Mouse (Mus musculus) intestine, embryonic 15.5 days (tissue): ENCODE results near the gene Rab1b. TPM values are rescaled to one million over a fixed set of nuclear protein-coding genes. Genes with fewer than 3 reads are reported as not detected.
A peak's percentile ranks its signal among the peaks of the same experiment; 100 is the strongest.

Experiments used
- ATAC-seq: fragments of 200-750 bp; cut with Nextera tagmentation; 2 replicates; pipeline ENCODE4 v1.8.0; 2017; ENCODE audit warnings: moderate TSS enrichment, moderate library complexity
- H3K27ac ChIP-seq: fragments of 300-500 bp; sonication (generic); 2 replicates; pipeline ENCODE4 v1.5.1; 2015; ENCODE audit warnings: mild to moderate bottlenecking, inconsistent platforms
- H3K27me3 ChIP-seq: fragments of 300-500 bp; sonication (generic); replicated peaks from 2 replicates; pipeline ENCODE4 v1.6.1; 2015; ENCODE audit warnings: inconsistent platforms
- H3K36me3 ChIP-seq: fragments of 300-500 bp; sonication (generic); 2 replicates; pipeline ENCODE4 v1.6.1; 2015; ENCODE audit warnings: inconsistent platforms
- H3K4me1 ChIP-seq: fragments of 300-500 bp; sonication (generic); replicated peaks from 2 replicates; pipeline ENCODE4 v1.6.1; 2015; ENCODE audit warnings: inconsistent platforms
- H3K4me2 ChIP-seq: fragments of 300-500 bp; sonication (generic); replicated peaks from 2 replicates; pipeline ENCODE4 v1.6.1; 2015; ENCODE audit warnings: mild to moderate bottlenecking, inconsistent platforms
- H3K4me3 ChIP-seq: fragments of 300-500 bp; sonication (generic); replicated peaks from 2 replicates; pipeline ENCODE4 v1.5.1; 2015; ENCODE audit warnings: inconsistent platforms
- H3K9ac ChIP-seq: fragments of 300-500 bp; sonication (generic); 2 replicates; pipeline ENCODE4 v1.6.1; 2015; ENCODE audit warnings: inconsistent platforms
- H3K9me3 ChIP-seq: fragments of 300-500 bp; sonication (generic); 2 replicates; pipeline ENCODE4 v1.6.1; 2016; ENCODE audit warnings: inconsistent platforms
- WGBS: fragments of 180-500 bp; shearing (Covaris S2); methylation state at CpG from one replicate; pipeline ENCODE4 v1.1.7; 2015; 5-methylcytosine and 5-hydroxymethylcytosine counted together
- polyA plus RNA-seq: library from polyadenylated mRNA; unstranded; fragments of >200 nt; fragmentation: Nextera tagmentation; extraction: Ambion mirVana; gene quantifications from 2 replicates; pipeline ENCODE4 v1.2.1, GENCODE M21; 2015

The Rab1b gene
- polyA plus RNA-seq, 1 experiment from 2014 or later, result 216 TPM

DNA sequence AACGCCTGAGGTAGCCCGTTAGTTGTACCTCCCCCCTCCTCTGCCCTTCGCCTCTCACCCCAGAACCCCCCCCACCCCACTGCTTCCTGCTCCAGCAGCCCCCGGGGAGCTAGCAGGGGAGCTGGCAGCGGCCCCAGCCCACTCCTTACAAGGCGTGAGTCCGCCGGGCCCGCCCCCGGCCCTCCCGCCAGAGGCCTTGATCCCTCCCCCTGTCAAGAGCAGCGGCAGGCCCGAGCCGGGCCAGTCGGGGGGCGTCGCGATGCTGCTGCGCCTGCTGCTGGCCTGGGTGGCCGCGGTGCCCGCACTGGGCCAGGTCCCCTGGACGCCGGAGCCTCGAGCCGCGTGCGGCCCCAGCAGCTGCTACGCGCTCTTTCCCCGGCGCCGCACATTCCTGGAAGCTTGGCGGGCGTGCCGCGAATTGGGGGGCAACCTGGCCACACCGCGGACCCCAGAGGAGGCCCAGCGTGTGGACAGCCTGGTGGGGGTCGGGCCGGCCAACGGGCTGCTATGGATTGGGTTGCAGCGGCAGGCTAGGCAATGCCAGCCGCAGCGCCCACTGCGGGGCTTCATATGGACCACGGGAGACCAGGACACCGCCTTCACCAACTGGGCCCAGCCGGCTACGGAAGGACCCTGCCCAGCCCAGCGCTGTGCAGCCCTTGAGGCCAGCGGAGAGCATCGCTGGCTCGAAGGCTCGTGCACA, 38.9 kb downstream of the Rab1b start, which contains the start of gene Cd248:
Gene Cd248 (plus strand): TSS at position 212 of the 703 bp plus-strand sequence.
- Histone ChIP-seq H3K4me3 (peak within 1 kb of the TSS; percentile 55), H3K36me3 (no peaks in the 10 kb centered on the region), H3K9me3 (no peaks in the 10 kb centered on the region), H3K27me3 (peaks cover 21% of the 10 kb centered on the region), H3K4me2 (peak within 1 kb of the TSS; percentile 90), H3K27ac (peak within 1 kb of the TSS; percentile 86), H3K9ac (peak within 1 kb of the TSS; percentile 79), H3K4me1 (peaks cover 63% of the 10 kb centered on the region)
- peak; percentile 66 for ATAC-seq
- 2% methylated on average over 55 of the region's 56 CpGs for WGBS

DNA sequence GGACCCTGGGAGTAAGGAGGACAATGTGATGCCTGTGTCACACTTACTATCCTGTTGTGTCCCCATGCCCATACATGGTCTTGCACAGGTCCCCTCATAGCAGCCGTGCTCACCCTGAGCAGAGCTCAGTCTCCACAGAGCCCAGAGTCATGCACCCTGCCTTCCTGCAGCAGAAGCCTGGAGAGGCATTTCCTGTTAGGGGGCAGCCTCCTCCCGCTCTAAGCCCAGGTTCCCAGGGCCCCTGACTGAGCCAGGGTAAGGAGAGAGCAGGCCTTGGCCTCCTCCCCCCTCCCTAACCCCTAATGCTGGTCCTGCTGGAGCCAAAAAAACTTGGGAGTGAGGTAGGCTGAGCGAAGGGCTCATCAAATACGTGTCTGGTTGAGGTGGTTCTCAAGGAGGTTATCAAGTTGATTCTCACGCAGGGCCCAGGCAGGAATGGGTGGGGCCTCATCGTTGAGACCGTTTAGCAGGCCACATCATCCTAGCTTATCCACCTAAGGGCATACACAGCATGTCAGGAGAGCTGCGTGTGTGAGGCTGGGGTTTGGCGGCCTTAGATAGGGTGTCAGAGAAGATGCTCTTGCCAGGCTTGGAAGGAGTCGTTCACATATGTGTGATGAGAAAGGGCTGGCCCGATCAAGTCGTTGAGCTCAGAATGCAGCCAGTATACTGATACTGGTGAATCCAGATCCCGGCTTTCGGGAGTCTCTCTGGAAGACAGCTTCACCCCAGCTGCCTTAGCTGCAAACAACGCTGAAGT, 39.7 kb downstream of the Rab1b start:
- peak overlapping the region; percentile 55 for H3K4me3 ChIP-seq
- peak overlapping the region; percentile 79; the same call in 1 of the 2 replicates for H3K9ac ChIP-seq
- H3K4me1 ChIP-seq, result peaks cover 58% of the 10 kb centered on the region
- ATAC-seq, result peak; percentile 6
- peak overlapping the region; percentile 90 for H3K4me2 ChIP-seq
- 10% methylated on average over 15 of the region's 15 CpGs for WGBS
- H3K27me3 ChIP-seq, result peaks cover 21% of the 10 kb centered on the region
- H3K36me3 ChIP-seq, result no peaks in the 10 kb centered on the region
- H3K9me3 ChIP-seq, result no peaks in the 10 kb centered on the region
- peak overlapping the region; percentile 86 for H3K27ac ChIP-seq

DNA sequence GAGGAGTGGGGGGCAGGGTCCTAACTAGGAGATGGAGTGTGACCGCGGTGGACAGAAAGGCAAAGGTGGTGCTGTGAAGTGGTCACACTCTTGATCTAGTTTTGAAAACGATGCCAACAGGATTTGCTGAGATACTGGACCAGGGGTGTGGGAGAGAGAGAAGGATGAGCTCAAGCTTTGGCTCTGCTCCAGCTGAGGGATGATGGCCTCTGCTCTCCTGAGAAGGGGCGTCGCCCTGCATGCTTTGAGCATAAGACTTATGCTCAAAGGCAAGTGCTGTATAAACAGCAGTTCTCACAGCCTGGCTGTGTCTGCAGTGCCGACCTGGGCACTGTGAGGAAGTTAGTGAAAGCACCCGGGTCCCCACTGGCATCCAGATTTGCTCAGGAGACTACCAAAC, 41.8 kb downstream of the Rab1b start:
- 34% methylated on average over 7 of the region's 7 CpGs for WGBS
- Histone ChIP-seq H3K4me3 (no peak overlapping the region), H3K27me3 (peaks cover 19% of the 10 kb centered on the region), H3K27ac (peak overlapping the region; percentile 15; the same call in 1 of the 2 replicates), H3K4me2 (no peak overlapping the region), H3K4me1 (peaks cover 51% of the 10 kb centered on the region), H3K36me3 (no peaks in the 10 kb centered on the region), H3K9me3 (no peaks in the 10 kb centered on the region), H3K9ac (no peak overlapping the region)
- no peak for ATAC-seq

DNA sequence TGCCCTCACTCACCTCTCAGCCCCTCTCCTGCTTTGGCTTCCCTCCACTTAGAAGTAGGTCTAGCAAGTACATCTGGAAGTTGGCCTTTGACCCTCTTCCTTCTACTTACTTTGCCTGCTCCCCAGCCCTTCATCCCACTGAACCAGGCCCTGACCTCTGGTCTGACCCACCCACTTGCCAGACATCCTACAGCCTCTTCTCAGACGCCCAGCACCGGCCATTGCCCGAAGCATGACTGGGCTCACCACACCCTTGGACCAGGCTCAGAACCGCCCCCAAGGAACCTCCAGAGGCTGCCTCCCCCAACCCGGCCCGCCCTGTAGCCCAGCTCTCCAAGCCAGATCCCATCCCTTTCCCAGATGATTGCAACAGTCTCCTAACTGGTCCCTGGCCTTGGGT, 44.4 kb downstream of the Rab1b start:
- Histone ChIP-seq H3K4me1 (peaks cover 43% of the 10 kb centered on the region), H3K9ac (no peak overlapping the region), H3K27me3 (no peaks in the 10 kb centered on the region), H3K4me2 (no peak overlapping the region), H3K9me3 (no peaks in the 10 kb centered on the region), H3K36me3 (no peaks in the 10 kb centered on the region), H3K27ac (no peak overlapping the region), H3K4me3 (no peak overlapping the region)
- 64% methylated on average over 6 of the region's 6 CpGs for WGBS
- no peak for ATAC-seq

DNA sequence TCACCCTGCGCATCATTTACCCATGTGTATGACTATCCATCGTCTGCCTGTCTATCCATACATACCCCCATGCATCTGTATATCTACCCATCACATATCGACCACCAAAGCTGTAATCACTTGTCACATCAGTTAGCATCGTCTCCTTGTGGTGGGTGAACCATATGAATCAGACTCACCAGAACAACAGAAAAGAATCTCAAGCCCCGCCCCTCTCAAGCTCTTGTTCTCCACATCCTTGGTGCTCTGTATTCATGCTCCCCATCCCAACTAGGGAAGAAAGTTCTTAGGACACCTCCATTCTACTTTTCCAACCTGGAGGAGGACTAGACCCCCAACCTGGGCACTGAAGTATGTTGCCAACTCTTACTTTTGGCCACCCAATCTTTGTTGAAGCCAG, 44.8 kb downstream of the Rab1b start:
- ATAC-seq, result no peak
- H3K9ac ChIP-seq, result no peak overlapping the region
- H3K27ac ChIP-seq, result no peak overlapping the region
- H3K4me3 ChIP-seq, result no peak overlapping the region
- WGBS, result 87% methylated on average over 5 of the region's 5 CpGs
- H3K4me1 ChIP-seq, result peaks cover 40% of the 10 kb centered on the region
- no peaks in the 10 kb centered on the region for H3K36me3 ChIP-seq
- H3K27me3 ChIP-seq, result no peaks in the 10 kb centered on the region
- no peaks in the 10 kb centered on the region for H3K9me3 ChIP-seq
- H3K4me2 ChIP-seq, result no peak overlapping the region

DNA sequence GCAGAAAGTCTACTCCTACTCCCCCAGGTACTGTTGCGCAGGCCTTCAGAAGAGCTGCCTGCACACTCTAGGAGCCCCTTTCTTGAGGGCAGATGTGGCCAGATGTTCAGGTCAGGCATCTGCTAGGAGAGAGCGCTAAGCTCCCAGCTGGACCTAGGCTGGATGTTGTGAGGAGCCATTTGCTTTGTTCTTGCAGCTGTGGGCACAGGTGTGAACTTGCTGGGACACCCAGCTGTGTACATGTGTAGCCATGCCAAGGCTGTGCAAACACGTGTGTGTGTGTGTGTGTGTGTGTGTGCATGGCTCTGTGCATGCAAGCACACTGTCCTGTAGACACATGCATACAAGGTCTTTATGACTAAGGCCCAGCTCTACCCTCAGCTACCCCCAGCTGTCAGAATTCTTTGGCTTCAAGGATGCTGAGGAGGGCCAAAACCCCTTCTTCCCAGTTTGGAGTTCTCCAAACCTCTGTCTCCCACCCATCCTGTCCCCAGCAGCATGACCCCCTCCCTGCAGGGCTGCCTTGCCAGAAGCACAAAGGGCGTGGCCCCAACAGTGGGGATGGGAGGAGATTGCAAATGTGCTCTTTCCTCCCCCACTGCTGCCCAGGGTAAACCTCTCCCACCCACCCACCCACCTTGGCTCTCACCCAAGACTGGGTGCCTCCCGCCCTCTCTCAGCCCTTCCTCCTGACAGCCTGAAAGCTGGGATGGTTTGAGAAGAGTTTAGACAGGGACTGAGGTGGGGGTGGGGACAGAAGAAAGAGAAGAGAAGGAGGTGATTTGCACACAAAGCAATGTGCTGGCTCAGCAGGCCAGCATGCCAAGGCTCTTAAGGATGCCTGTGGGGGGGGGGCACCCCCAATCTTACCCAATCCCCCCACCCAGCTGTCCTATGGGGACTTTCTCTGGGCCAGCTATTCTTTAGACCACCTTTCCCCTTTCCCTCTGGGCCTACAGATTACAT, 46.2 kb downstream of the Rab1b start:
- peak; percentile 18 for ATAC-seq
- no peaks in the 10 kb centered on the region for H3K27me3 ChIP-seq
- no peaks in the 10 kb centered on the region for H3K36me3 ChIP-seq
- H3K4me1 ChIP-seq, result peaks cover 44% of the 10 kb centered on the region
- no peak overlapping the region for H3K4me2 ChIP-seq
- no peak overlapping the region for H3K4me3 ChIP-seq
- no peaks in the 10 kb centered on the region for H3K9me3 ChIP-seq
- 29% methylated on average over 5 of the region's 5 CpGs for WGBS
- 0 out of 2 replicates have a peak overlapping the region, but pooled peaks have one; percentile 3 for H3K9ac ChIP-seq
- H3K27ac ChIP-seq, result peak overlapping the region; percentile 71

DNA sequence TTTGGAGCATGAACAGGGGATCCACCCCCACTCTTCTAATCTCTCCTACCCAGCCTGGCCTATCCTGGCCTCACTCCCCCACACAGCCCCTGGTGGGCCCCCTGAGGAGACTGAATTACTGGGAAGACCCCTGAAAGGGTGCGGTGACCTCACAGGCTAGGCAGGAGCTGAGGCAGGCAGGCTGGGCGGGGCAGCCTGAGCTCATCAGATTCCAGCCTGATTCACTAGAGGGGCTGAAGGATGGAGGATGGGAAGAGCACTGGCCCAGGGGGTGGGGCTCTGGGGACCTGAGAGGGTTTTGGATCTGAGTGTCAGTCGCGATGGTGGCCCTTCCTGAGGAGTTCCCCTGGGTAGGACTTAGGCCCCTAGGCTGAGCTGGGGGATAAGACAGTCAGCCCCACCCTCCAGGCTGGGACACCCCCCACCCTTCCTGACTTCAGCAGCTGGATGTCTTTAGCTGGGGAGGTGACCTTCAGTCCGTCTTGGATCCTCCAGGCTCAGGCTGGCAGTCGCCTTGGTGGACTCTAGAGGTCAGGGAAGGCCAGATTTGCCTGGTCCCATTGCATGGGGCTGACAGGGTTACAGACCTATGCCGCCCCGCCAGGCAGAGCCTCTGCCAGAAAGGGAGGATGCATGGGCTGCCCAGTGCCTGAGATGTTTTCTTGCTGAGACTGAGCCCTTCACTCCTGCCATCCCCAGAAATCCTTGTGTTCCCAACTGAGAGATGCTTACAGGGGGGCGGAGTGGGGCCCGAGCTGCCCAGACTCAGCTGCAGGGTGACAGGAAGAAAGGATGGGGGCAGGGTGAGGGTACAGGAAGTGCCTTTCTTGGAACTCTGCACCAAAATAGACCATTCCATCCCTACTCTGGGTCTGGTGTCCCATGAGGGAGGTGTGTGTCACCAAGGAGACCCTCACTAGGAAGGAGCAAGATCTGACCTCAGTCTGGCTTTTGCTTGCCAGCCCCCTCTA, 47.8 kb downstream of the Rab1b start:
- Histone ChIP-seq H3K4me2 (peak overlapping the region; percentile 22), H3K4me1 (peaks cover 38% of the 10 kb centered on the region)
- 14% methylated on average over 10 of the region's 10 CpGs for whole genome bisulfite sequencing

DNA sequence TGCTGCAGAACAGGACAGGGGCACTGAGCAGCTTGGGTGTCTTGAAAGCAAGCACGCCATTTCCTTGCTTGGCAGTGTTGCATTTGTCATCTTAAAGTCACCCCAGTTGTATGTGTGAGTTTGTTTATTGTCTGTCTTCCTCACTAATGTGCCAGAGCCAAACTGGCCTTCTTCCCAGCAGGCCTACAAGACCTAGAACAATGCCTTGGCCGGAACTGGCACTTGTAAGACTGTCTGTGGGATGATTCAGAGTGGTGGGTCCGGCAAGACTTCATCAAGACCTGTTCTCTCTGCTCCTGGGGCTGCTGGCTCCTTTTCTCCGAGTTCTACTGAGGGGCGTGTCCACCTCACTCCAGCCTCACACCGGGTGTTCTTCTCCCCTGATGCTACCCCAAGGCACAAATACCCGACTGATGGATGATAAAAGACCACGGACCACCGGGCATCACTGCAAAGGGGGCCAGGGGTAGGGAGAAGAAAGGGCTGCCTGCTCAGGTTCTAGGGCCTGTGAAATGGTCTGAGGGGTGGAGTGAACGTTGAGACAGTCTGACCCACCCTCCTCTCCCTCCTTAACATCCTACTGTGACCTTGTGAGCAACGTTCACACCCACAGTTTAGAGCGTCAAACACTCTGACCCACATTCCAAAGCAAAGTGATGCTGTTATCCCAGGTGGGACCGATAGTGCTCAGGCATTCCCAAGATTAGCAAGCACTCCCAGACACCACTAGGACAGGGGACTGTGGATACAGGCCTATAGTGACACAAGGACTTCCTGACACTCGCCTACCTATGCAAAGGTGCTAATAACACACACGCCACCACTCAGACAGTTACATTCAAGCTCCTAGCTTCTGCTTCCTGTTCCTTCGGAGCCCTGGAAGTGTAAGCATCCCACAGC, 48.7 kb downstream of the Rab1b start:
- no peak for ATAC-seq
- Histone ChIP-seq H3K4me2 (peak overlapping the region; percentile 22; the same call in 1 of the 2 replicates), H3K27me3 (peaks cover 10% of the 10 kb centered on the region; the same call in 1 of the 2 replicates), H3K4me3 (no peak overlapping the region), H3K4me1 (peaks cover 38% of the 10 kb centered on the region), H3K36me3 (no peaks in the 10 kb centered on the region), H3K9me3 (no peaks in the 10 kb centered on the region), H3K27ac (peak overlapping the region; percentile 71), H3K9ac (no peak overlapping the region)
- 25% methylated on average over 16 of the region's 16 CpGs for WGBS

More for the DNA sequence above, 47.8 kb downstream of the Rab1b start:
- no peaks in the 10 kb centered on the region for H3K9me3 ChIP-seq
- H3K9ac ChIP-seq, result 0 out of 2 replicates have a peak overlapping the region, but pooled peaks have one; percentile 3
- ATAC-seq, result peak; percentile 51
- no peaks in the 10 kb centered on the region for H3K36me3 ChIP-seq
- no peak overlapping the region for H3K4me3 ChIP-seq
- 0 out of 2 replicates have a peak, but pooled peaks cover 5% of the 10 kb centered on the region for H3K27me3 ChIP-seq
- peak overlapping the region; percentile 71 for H3K27ac ChIP-seq

DNA sequence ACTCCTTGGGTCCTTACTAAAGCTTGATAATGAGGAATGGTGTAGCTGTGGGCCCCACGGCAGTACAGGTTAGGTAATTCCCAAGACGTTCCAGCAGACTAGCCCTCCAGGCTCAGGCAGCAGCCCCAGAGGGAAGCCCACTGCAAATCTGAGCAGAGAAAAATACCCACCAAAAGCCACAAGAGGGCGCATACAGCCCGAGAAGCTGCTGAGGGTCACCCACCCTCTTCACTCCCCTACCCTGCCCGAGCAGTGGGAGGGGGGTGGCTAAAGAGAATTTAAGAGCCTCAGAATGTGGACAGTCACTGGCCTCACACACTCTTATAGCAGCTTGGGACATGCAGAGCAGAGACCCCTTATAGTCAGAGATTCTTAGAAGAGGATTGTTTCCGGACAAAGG, 50.6 kb downstream of the Rab1b start:
- H3K4me1 ChIP-seq, result peaks cover 39% of the 10 kb centered on the region
- H3K27ac ChIP-seq, result 0 out of 2 replicates have a peak overlapping the region, but pooled peaks have one; percentile 9
- 13% methylated on average over 6 of the region's 6 CpGs for WGBS

DNA sequence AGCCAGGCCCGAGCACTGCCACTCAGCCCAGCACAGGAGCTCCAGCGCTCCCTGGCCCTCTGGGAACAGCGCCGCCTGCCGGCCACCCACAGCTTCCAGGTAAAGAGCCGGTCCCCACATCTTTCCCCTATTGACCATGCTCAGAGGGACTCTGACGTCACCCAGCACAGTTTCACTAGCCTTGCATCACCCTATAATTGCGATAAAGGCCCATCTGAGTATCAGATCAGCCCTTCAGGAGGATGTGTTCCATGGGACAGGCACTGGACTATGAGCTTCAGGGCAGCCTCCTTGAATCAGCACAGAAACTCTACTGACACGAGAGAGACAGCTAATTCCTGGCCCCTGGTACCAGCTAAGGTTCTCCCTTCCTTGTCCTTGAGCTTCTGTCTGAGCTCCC, 53.0 kb downstream of the Rab1b start:
- H3K4me3 ChIP-seq, result no peak overlapping the region
- H3K9me3 ChIP-seq, result no peaks in the 10 kb centered on the region
- 0 out of 2 replicates have a peak, but pooled peaks cover 5% of the 10 kb centered on the region for H3K36me3 ChIP-seq
- H3K4me1 ChIP-seq, result peaks cover 28% of the 10 kb centered on the region
- WGBS, result 20% methylated on average over 9 of the region's 9 CpGs
- no peak overlapping the region for H3K27ac ChIP-seq
- no peak overlapping the region for H3K4me2 ChIP-seq
- ATAC-seq, result no peak
- peaks cover 19% of the 10 kb centered on the region; the same call in 1 of the 2 replicates for H3K27me3 ChIP-seq
- no peak overlapping the region for H3K9ac ChIP-seq

More for the DNA sequence above, 50.6 kb downstream of the Rab1b start:
- no peaks in the 10 kb centered on the region for H3K9me3 ChIP-seq
- peaks cover 19% of the 10 kb centered on the region; the same call in 1 of the 2 replicates for H3K27me3 ChIP-seq
- no peaks in the 10 kb centered on the region for H3K36me3 ChIP-seq
- peak overlapping the region; percentile 4; the same call in 1 of the 2 replicates for H3K4me2 ChIP-seq
- no peak overlapping the region for H3K4me3 ChIP-seq
- H3K9ac ChIP-seq, result no peak overlapping the region
- peak; percentile 16; the same call in 1 of the 2 replicates for ATAC-seq
